Mouse (Mus musculus) lung, postnatal 0 days (tissue): ENCODE measurements around the gene Mmab. TPM values are rescaled to one million over a fixed set of nuclear protein-coding genes. Genes with fewer than 3 reads are reported as not detected.

Source experiments
- ATAC-seq: fragments of 200-750 bp; cut with Nextera tagmentation; 2 replicates; pipeline ENCODE4 v1.8.0; 2017; ENCODE audit warnings: moderate library complexity
- DNase-seq: peaks from one replicate; pipeline ENCODE4 v3.0.0-alpha.2; 2016; ENCODE audit warnings: low spot score
- H3K27ac ChIP-seq: fragments of 300-500 bp; sonication (generic); 2 replicates; pipeline ENCODE4 v1.5.1; 2014; ENCODE audit warnings: antibody characterized with exemption, mild to moderate bottlenecking, low read length, mixed read lengths
- H3K27me3 ChIP-seq: fragments of 300-500 bp; sonication (generic); replicated peaks from 2 replicates; pipeline ENCODE4 v1.6.1; 2014; ENCODE audit warnings: low read length, mixed read lengths; ENCODE audit not compliant: insufficient read depth
- H3K36me3 ChIP-seq: fragments of 300-500 bp; sonication (generic); 2 replicates; pipeline ENCODE4 v1.6.1; 2014; ENCODE audit warnings: low read length, mixed read lengths; ENCODE audit not compliant: insufficient read depth
- H3K4me1 ChIP-seq: fragments of 300-500 bp; sonication (generic); 2 replicates; pipeline ENCODE4 v1.6.1; 2014; ENCODE audit warnings: antibody characterized with exemption, low read depth, low read length, mixed read lengths; ENCODE audit not compliant: insufficient read depth
- H3K4me2 ChIP-seq: fragments of 300-500 bp; sonication (generic); replicated peaks from 2 replicates; pipeline ENCODE4 v1.6.1; 2014; ENCODE audit warnings: low read depth, mild to moderate bottlenecking, low read length, moderate library complexity, mixed read lengths
- H3K4me3 ChIP-seq: fragments of 300-500 bp; sonication (generic); 2 replicates; pipeline ENCODE4 v1.5.1; 2014; ENCODE audit warnings: low read depth, low read length
- H3K9ac ChIP-seq: fragments of 300-500 bp; sonication (generic); replicated peaks from 2 replicates; pipeline ENCODE4 v1.6.1; 2014; ENCODE audit warnings: low read depth, mild to moderate bottlenecking
- H3K9me3 ChIP-seq: fragments of 300-500 bp; sonication (generic); 2 replicates; pipeline ENCODE4 v1.6.1; 2016; ENCODE audit warnings: low read length, mixed read lengths
- CTCF ChIP-seq: IDR thresholded peaks from 2 replicates; pipeline ENCODE4 v1.5.1; 2016; ENCODE audit warnings: antibody characterized with exemption, mild to moderate bottlenecking
- EP300 ChIP-seq: IDR thresholded peaks from 2 replicates; pipeline ENCODE4 v1.6.1; 2016; ENCODE audit warnings: antibody characterized with exemption, mild to moderate bottlenecking, control low read depth
- WGBS: fragments of 180-500 bp; shearing (Covaris S2); extraction: QIAGEN DNeasy Blood & Tissue Kit; methylation state at CpG from one replicate; pipeline ENCODE4 v1.1.7; 2014; 5-methylcytosine and 5-hydroxymethylcytosine counted together
- polyA plus RNA-seq: library from polyadenylated mRNA; unstranded; fragments of >200 nt; fragmentation: Nextera tagmentation; extraction: Ambion mirVana; gene quantifications from 2 replicates; pipeline ENCODE4 v1.2.1, GENCODE M21; 2015

The Mmab gene
- polyA plus RNA-seq, 1 experiment from 2014 or later: 11.1 TPM

DNA sequence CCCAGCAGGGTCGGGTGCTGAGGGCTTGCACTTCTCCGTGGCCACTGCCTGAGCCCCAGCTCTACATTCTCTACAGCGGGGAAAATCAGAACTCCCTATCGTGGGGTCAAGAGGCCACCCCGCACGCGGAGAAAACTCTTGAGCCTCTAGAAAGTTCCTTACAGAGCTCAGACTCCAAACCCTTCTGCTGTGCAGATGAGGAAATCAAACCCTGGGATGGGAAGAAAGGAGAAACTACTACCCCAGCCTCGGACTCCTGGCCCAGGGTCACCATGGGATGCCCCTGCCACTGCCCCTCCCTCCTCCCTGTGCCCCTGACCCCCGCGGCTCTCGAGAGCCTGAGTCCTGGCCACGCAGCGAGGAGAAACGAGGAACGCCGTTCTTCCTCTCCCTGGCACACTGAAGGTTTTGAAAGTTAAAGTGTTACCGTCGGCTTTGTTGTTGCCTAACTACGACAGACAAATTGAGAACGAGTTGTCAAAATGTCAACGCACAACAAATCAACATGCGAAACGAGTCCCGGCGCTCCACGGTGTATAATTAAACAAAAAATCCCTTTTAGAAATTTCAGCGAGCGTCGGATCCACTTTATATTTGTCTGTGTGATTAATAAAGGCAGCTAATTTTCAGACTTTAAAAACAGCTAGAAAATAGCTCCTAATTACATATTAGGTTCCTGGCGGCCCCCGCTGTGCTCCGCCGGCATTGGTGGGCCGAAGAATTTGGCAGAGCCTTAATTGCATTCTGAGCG is 31.1 kb upstream of the Mmab start:
- H3K9me3 ChIP-seq: no peaks in the 10 kb centered on the region
- H3K4me3 ChIP-seq: no peak overlapping the region
- H3K27ac ChIP-seq: no peak overlapping the region
- no peak overlapping the region for H3K9ac ChIP-seq
- H3K4me1 ChIP-seq: no peaks in the 10 kb centered on the region
- DNase-seq (no peak), ATAC-seq (no peak)
- WGBS: 38% methylated on average over 35 of the region's 35 CpGs
- TF ChIP-seq CTCF (no peak), EP300 (no peak)
- H3K27me3 ChIP-seq: no peaks in the 10 kb centered on the region
- H3K4me2 ChIP-seq: peak overlapping the region; percentile 27
- no peaks in the 10 kb centered on the region for H3K36me3 ChIP-seq

DNA sequence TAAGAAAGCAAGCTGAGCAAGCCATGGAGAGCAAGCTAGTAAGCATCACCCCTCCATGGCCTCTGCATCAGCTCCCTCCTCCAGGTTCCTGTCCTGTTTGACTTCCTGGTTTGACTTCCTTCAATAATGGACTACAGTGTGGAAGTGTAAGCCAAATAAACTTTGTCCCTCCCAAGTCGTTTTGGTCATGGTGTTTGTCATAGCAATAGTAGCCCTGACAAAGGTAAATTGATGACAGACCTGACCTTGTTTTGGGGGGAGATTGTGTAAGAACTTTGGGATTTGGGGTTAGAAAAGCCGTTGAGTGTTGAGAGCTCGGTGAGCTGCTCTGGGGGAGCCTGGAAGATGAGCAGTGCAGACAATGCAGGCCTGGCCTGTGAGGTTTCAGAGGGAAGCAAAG is 26.5 kb upstream of the Mmab start:
- no peak for TF ChIP-seq CTCF
- no peak for TF ChIP-seq EP300
- no peaks in the 10 kb centered on the region for H3K36me3 ChIP-seq
- H3K4me3 ChIP-seq: no peak overlapping the region
- H3K9me3 ChIP-seq: no peaks in the 10 kb centered on the region
- H3K4me2 ChIP-seq: no peak overlapping the region
- no peak for ATAC-seq
- WGBS: 50% methylated on average over 3 of the region's 3 CpGs
- no peak overlapping the region for H3K27ac ChIP-seq
- DNase-seq: no peak
- H3K27me3 ChIP-seq: no peaks in the 10 kb centered on the region
- H3K4me1 ChIP-seq: 0 out of 2 replicates have a peak, but pooled peaks cover 5% of the 10 kb centered on the region
- no peak overlapping the region for H3K9ac ChIP-seq

DNA sequence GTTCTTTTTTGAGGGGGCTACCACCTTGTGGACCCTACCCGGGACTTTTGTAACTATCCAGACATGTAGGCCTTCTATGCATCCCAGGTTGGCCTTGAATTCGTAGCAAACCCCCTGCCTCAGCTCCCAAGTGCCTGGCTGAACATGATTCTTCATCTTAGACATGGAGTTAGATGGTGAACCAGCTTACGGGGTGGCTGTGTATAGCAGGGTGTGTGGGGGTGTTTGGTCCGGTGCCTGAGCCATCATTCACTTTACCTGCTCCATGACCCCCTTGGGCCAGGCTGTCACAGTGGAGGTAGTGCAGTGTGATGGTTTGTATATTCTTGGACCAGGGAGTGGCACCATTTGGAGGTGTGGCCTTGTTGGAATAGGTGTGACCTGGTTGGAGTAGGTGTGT is 24.1 kb upstream of the Mmab start:
- H3K4me2 ChIP-seq: no peak overlapping the region

DNA sequence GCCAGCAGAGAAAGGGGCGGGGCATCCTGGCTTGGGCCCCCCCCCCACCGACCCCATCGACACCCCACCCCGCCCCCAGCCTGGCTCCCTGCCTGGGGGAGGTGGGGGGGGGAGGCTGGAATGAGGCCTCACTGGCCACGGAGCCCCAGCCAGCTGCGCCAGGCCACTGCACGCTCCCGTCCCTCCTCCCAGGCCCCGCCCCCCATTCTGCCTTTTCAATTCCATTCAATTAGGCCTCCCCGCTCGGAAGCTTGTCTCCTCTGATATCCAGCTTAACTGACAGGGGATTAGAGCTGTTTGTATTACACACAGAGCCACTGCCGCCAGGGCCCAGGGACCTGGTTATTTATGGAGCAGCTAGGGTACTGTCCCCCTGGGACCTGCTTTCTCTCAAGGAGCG is 23.6 kb upstream of the Mmab start:
- peak; percentile 75 for ATAC-seq
- Histone ChIP-seq H3K4me3 (no peak overlapping the region), H3K4me2 (peak overlapping the region; percentile 39), H3K9me3 (no peaks in the 10 kb centered on the region), H3K27me3 (no peaks in the 10 kb centered on the region), H3K36me3 (no peaks in the 10 kb centered on the region), H3K27ac (no peak overlapping the region), H3K4me1 (0 out of 2 replicates have a peak, but pooled peaks cover 5% of the 10 kb centered on the region), H3K9ac (no peak overlapping the region)
- DNase-seq: peak; percentile 63
- TF ChIP-seq EP300 (no peak), CTCF (no peak)
- WGBS: 6% methylated on average over 12 of the region's 13 CpGs

More for the DNA sequence above, 24.1 kb upstream of the Mmab start:
- no peak for ATAC-seq
- WGBS: 67% methylated on average over 4 of the region's 4 CpGs
- Histone ChIP-seq H3K27me3 (no peaks in the 10 kb centered on the region), H3K4me3 (no peak overlapping the region), H3K9me3 (no peaks in the 10 kb centered on the region), H3K9ac (no peak overlapping the region), H3K27ac (no peak overlapping the region), H3K4me1 (0 out of 2 replicates have a peak, but pooled peaks cover 5% of the 10 kb centered on the region), H3K36me3 (no peaks in the 10 kb centered on the region)
- no peak for DNase-seq
- TF ChIP-seq CTCF (no peak), EP300 (no peak)

DNA sequence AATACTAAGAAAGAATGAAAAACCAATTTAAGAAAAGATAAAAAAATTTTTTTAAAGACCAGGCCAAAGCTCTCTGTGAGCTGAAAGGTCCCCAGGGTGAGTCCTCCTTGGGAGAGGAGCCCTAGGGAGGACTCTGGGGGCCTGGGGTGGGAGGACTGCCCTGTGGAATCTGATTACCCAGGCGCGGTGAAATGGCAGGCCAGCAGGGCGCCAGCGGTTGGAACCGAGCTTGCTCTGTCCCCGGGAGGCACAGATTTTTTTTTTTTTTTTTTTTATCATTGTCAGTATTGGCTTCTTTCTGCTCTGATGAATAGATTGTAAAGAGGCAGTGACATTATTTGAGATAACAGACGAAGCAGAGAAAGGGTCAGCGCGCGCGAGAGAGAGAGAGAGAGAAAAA is 23.2 kb upstream of the Mmab start:
- ATAC-seq: 0 out of 2 replicates have a peak, but pooled peaks have one; percentile 36
- no peak for TF ChIP-seq CTCF
- TF ChIP-seq EP300: no peak
- no peaks in the 10 kb centered on the region for H3K36me3 ChIP-seq
- 0 out of 2 replicates have a peak, but pooled peaks cover 5% of the 10 kb centered on the region for H3K4me1 ChIP-seq
- no peak overlapping the region for H3K27ac ChIP-seq
- no peak overlapping the region for H3K9ac ChIP-seq
- H3K9me3 ChIP-seq: no peaks in the 10 kb centered on the region
- no peaks in the 10 kb centered on the region for H3K27me3 ChIP-seq
- no peak overlapping the region for H3K4me3 ChIP-seq
- peak overlapping the region; percentile 39 for H3K4me2 ChIP-seq
- DNase-seq: no peak
- WGBS: 13% methylated on average over 11 of the region's 11 CpGs

DNA sequence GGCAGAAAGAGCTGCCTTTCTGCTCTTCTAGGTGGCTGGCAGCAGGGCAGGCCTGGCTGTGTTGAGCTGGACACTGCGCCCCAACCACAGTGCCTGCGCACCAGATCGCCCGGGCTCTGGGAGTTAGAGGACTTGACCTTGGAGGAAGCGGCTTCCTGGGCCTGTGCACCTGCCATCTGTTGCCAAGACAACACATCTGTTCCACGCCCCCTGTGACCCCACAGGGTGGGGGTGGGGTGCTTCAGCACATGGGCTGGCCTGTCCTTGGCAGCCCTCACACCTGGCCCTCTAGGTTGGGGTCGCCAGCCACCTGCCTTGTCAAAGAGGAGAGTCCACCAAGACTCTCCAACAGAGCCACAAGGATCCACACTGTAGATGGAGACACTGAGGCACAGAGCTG is 21.8 kb upstream of the Mmab start:
- Histone ChIP-seq H3K9me3 (no peaks in the 10 kb centered on the region), H3K4me3 (no peak overlapping the region), H3K36me3 (no peaks in the 10 kb centered on the region), H3K27me3 (no peaks in the 10 kb centered on the region), H3K9ac (no peak overlapping the region), H3K27ac (no peak overlapping the region), H3K4me1 (0 out of 2 replicates have a peak, but pooled peaks cover 5% of the 10 kb centered on the region), H3K4me2 (no peak overlapping the region)
- no peak for ATAC-seq
- no peak for DNase-seq
- TF ChIP-seq CTCF (no peak), EP300 (no peak)
- 72% methylated on average over 7 of the region's 7 CpGs for WGBS
